Mouse (Mus musculus) right cerebral cortex, postnatal 36 days (tissue): ENCODE results near the gene Clstn1.

Source experiments
- DNase-seq, 2 experiments: peaks; one replicate each; pipeline ENCODE4 v3.0.0; 2022; ENCODE audit warnings: low spot score in 2 of 2, mixed read lengths in 1 of 2

Gene Clstn1

GRCm38 (mm10) chr4:149586044-149586782, at the start of gene Clstn1:
Gene Clstn1 (plus strand): TSS chr4:149586468.
- DNase-seq = no peak

- DNase-seq = no peak
These were observed 46.8 kb upstream of the Clstn1 start for GRCm38 (mm10) chr4:149539441-149539840.

- DNase-seq = no peak
These were observed 44.3 kb upstream of the Clstn1 start for GRCm38 (mm10) chr4:149541935-149542334.

- DNase-seq = no peak
These were observed 43.8 kb upstream of the Clstn1 start for GRCm38 (mm10) chr4:149542431-149542830.

- peak; percentile 57 to 65 for DNase-seq
These were observed 43.2 kb upstream of the Clstn1 start for GRCm38 (mm10) chr4:149542927-149543553.

- DNase-seq = no peak
These were observed 41.4 kb upstream of the Clstn1 start for GRCm38 (mm10) chr4:149544892-149545291.

- DNase-seq = no peak
These were observed 39.3 kb upstream of the Clstn1 start for GRCm38 (mm10) chr4:149546797-149547444.

- DNase-seq = no peak
These were observed 38.7 kb upstream of the Clstn1 start for GRCm38 (mm10) chr4:149547523-149547922.

- DNase-seq = peak; percentile 78 to 87
These were observed 36.9 kb upstream of the Clstn1 start for GRCm38 (mm10) chr4:149549221-149549925.

- DNase-seq = no peak
These were observed 35.4 kb upstream of the Clstn1 start for GRCm38 (mm10) chr4:149550866-149551265.

- no peak for DNase-seq
These were observed 34.6 kb upstream of the Clstn1 start for GRCm38 (mm10) chr4:149551696-149552095.

- no peak for DNase-seq
These were observed 32.4 kb upstream of the Clstn1 start for GRCm38 (mm10) chr4:149553834-149554233.

- peak; percentile 82 to 88 for DNase-seq
These were observed 30.2 kb upstream of the Clstn1 start for GRCm38 (mm10) chr4:149556111-149556510.

- no peak for DNase-seq
These were observed 28.4 kb upstream of the Clstn1 start for GRCm38 (mm10) chr4:149557905-149558304.

GRCm38 (mm10) chr4:149558389-149558788, 27.9 kb upstream of the Clstn1 start:
- DNase-seq = no peak

- DNase-seq = peak; percentile 48 to 74
These were observed 24.9 kb upstream of the Clstn1 start for GRCm38 (mm10) chr4:149561392-149561791.

- DNase-seq = peak; percentile 82 to 88
These were observed 24.0 kb upstream of the Clstn1 start for GRCm38 (mm10) chr4:149561986-149562904.

- no peak for DNase-seq
These were observed 23.3 kb upstream of the Clstn1 start for GRCm38 (mm10) chr4:149562905-149563347.

- DNase-seq = no peak
These were observed 22.3 kb upstream of the Clstn1 start for GRCm38 (mm10) chr4:149563941-149564361.

GRCm38 (mm10) chr4:149564452-149565407, 21.5 kb upstream of the Clstn1 start:
- DNase-seq = peak in 1 of 2 experiments; percentile 61
